Mouse (Mus musculus): ENCODE data around the gene Zfp93. TPM values are rescaled to one million over a fixed set of nuclear protein-coding genes. Genes with fewer than 3 reads are reported as not detected.

Zfp93 gene
- polyA plus RNA-seq, 1 experiment from 2014 or later: 6.5 TPM

GRCm38 (mm10) chr7:24280858-24281145, 10.6 kb downstream of the Zfp93 start:
- H3K27ac ChIP-seq (replicated peaks in 1 of 2; ENCODE audit: control insufficient read depth in 1 of 2, insufficient read depth in 1 of 2, low read depth in 2 of 2, low read length in 2 of 2): no peak overlapping the region
- no peaks in the 10 kb centered on the region for H3K4me1 ChIP-seq (ENCODE audit: control insufficient read depth in 2 of 2, insufficient read depth in 2 of 2, low read length in 2 of 2)
- H3K4me2 ChIP-seq (ENCODE audit: low read length): no peak overlapping the region
- no peak overlapping the region for H3K4me3 ChIP-seq (ENCODE audit: control insufficient read depth in 1 of 2, insufficient read depth in 1 of 2, low read depth in 1 of 2, low read length in 2 of 2)
- H3K9ac ChIP-seq (ENCODE audit: low read length): no peak overlapping the region
- ATAC-seq (ENCODE audit: insufficient number of reproducible peaks, insufficient read depth, low FRiP score, low read depth): no peak
- peaks cover 4% of the 10 kb centered on the region; the same call in 1 of the 2 replicates for H3K36me3 ChIP-seq (ENCODE audit: control insufficient read depth, insufficient read depth, low read length)
- WGBS: 46% methylated on average over 4 of the region's 4 CpGs
- H3K27me3 ChIP-seq (ENCODE audit: control insufficient read depth, insufficient read depth, low read length): no peaks in the 10 kb centered on the region
- 0 out of 2 replicates have a peak, but pooled peaks cover 3% of the 10 kb centered on the region for H3K9me3 ChIP-seq (ENCODE audit: control insufficient read depth, low read length)

GRCm38 (mm10) chr7:24286090-24286489, 15.9 kb downstream of the Zfp93 start:
- no peak for ATAC-seq (ENCODE audit: insufficient number of reproducible peaks, insufficient read depth, low FRiP score, low read depth)
- H3K27me3 ChIP-seq (ENCODE audit: control insufficient read depth, insufficient read depth, low read length): no peaks in the 10 kb centered on the region
- H3K9ac ChIP-seq (ENCODE audit: low read length): no peak overlapping the region
- no peak overlapping the region for H3K4me3 ChIP-seq (ENCODE audit: control insufficient read depth in 1 of 2, insufficient read depth in 1 of 2, low read depth in 1 of 2, low read length in 2 of 2)
- 54% methylated on average over 4 of the region's 4 CpGs for WGBS
- 0 out of 2 replicates have a peak, but pooled peaks cover 3% of the 10 kb centered on the region for H3K9me3 ChIP-seq (ENCODE audit: control insufficient read depth, low read length)
- H3K36me3 ChIP-seq (ENCODE audit: control insufficient read depth, insufficient read depth, low read length): peaks cover 16% of the 10 kb centered on the region
- H3K4me1 ChIP-seq (ENCODE audit: control insufficient read depth in 2 of 2, insufficient read depth in 2 of 2, low read length in 2 of 2): no peaks in the 10 kb centered on the region
- H3K27ac ChIP-seq (replicated peaks in 1 of 2; ENCODE audit: control insufficient read depth in 1 of 2, insufficient read depth in 1 of 2, low read depth in 2 of 2, low read length in 2 of 2): no peak overlapping the region
- H3K4me2 ChIP-seq (ENCODE audit: low read length): no peak overlapping the region

GRCm38 (mm10) chr7:24286916-24287315, 16.7 kb downstream of the Zfp93 start:
- Histone ChIP-seq H3K9me3 (ENCODE audit: control insufficient read depth, low read length) (0 out of 2 replicates have a peak, but pooled peaks cover 3% of the 10 kb centered on the region), H3K4me1 (ENCODE audit: control insufficient read depth in 2 of 2, insufficient read depth in 2 of 2, low read length in 2 of 2) (no peaks in the 10 kb centered on the region), H3K4me2 (ENCODE audit: low read length) (no peak overlapping the region), H3K27ac (replicated peaks in 1 of 2; ENCODE audit: control insufficient read depth in 1 of 2, insufficient read depth in 1 of 2, low read depth in 2 of 2, low read length in 2 of 2) (no peak overlapping the region), H3K27me3 (ENCODE audit: control insufficient read depth, insufficient read depth, low read length) (no peaks in the 10 kb centered on the region), H3K9ac (ENCODE audit: low read length) (no peak overlapping the region), H3K4me3 (ENCODE audit: control insufficient read depth in 1 of 2, insufficient read depth in 1 of 2, low read depth in 1 of 2, low read length in 2 of 2) (no peak overlapping the region), H3K36me3 (ENCODE audit: control insufficient read depth, insufficient read depth, low read length) (peaks cover 24% of the 10 kb centered on the region)
- 71% methylated on average over 4 of the region's 4 CpGs for WGBS
- ATAC-seq (ENCODE audit: insufficient number of reproducible peaks, insufficient read depth, low FRiP score, low read depth): no peak

- H3K27ac ChIP-seq (replicated peaks in 1 of 2; ENCODE audit: control insufficient read depth in 1 of 2, insufficient read depth in 1 of 2, low read depth in 2 of 2, low read length in 2 of 2): no peak overlapping the region
- 81% methylated on average over 5 of the region's 5 CpGs for WGBS
- no peak overlapping the region for H3K4me2 ChIP-seq (ENCODE audit: low read length)
- H3K9me3 ChIP-seq (ENCODE audit: control insufficient read depth, low read length): 0 out of 2 replicates have a peak, but pooled peaks cover 3% of the 10 kb centered on the region
- ATAC-seq (ENCODE audit: insufficient number of reproducible peaks, insufficient read depth, low FRiP score, low read depth): no peak
- no peak overlapping the region for H3K4me3 ChIP-seq (ENCODE audit: control insufficient read depth in 1 of 2, insufficient read depth in 1 of 2, low read depth in 1 of 2, low read length in 2 of 2)
- no peaks in the 10 kb centered on the region for H3K27me3 ChIP-seq (ENCODE audit: control insufficient read depth, insufficient read depth, low read length)
- no peaks in the 10 kb centered on the region for H3K4me1 ChIP-seq (ENCODE audit: control insufficient read depth in 2 of 2, insufficient read depth in 2 of 2, low read length in 2 of 2)
- no peak overlapping the region for H3K9ac ChIP-seq (ENCODE audit: low read length)
- H3K36me3 ChIP-seq (ENCODE audit: control insufficient read depth, insufficient read depth, low read length): peaks cover 31% of the 10 kb centered on the region
Measured at GRCm38 (mm10) chr7:24287670-24288069, 17.4 kb downstream of the Zfp93 start.

- ATAC-seq (ENCODE audit: insufficient number of reproducible peaks, insufficient read depth, low FRiP score, low read depth): no peak
- H3K27me3 ChIP-seq (ENCODE audit: control insufficient read depth, insufficient read depth, low read length): no peaks in the 10 kb centered on the region
- no peaks in the 10 kb centered on the region for H3K9me3 ChIP-seq (ENCODE audit: control insufficient read depth, low read length)
- H3K27ac ChIP-seq (replicated peaks in 1 of 2; ENCODE audit: control insufficient read depth in 1 of 2, insufficient read depth in 1 of 2, low read depth in 2 of 2, low read length in 2 of 2): no peak overlapping the region
- H3K4me3 ChIP-seq (ENCODE audit: control insufficient read depth in 1 of 2, insufficient read depth in 1 of 2, low read depth in 1 of 2, low read length in 2 of 2): no peak overlapping the region
- H3K4me1 ChIP-seq (ENCODE audit: control insufficient read depth in 2 of 2, insufficient read depth in 2 of 2, low read length in 2 of 2): no peaks in the 10 kb centered on the region
- H3K36me3 ChIP-seq (ENCODE audit: control insufficient read depth, insufficient read depth, low read length): peaks cover 40% of the 10 kb centered on the region
- H3K9ac ChIP-seq (ENCODE audit: low read length): no peak overlapping the region
- H3K4me2 ChIP-seq (ENCODE audit: low read length): no peak overlapping the region
- 83% methylated on average over 6 of the region's 6 CpGs for WGBS
Measured at GRCm38 (mm10) chr7:24288512-24288911, 18.3 kb downstream of the Zfp93 start.

- Histone ChIP-seq H3K27me3 (ENCODE audit: control insufficient read depth, insufficient read depth, low read length) (no peaks in the 10 kb centered on the region), H3K4me3 (ENCODE audit: control insufficient read depth in 1 of 2, insufficient read depth in 1 of 2, low read depth in 1 of 2, low read length in 2 of 2) (no peak overlapping the region), H3K4me2 (ENCODE audit: low read length) (no peak overlapping the region), H3K9me3 (ENCODE audit: control insufficient read depth, low read length) (no peaks in the 10 kb centered on the region), H3K36me3 (ENCODE audit: control insufficient read depth, insufficient read depth, low read length) (peaks cover 57% of the 10 kb centered on the region), H3K27ac (replicated peaks in 1 of 2; ENCODE audit: control insufficient read depth in 1 of 2, insufficient read depth in 1 of 2, low read depth in 2 of 2, low read length in 2 of 2) (no peak overlapping the region), H3K9ac (ENCODE audit: low read length) (no peak overlapping the region), H3K4me1 (ENCODE audit: control insufficient read depth in 2 of 2, insufficient read depth in 2 of 2, low read length in 2 of 2) (no peaks in the 10 kb centered on the region)
- no peak for ATAC-seq (ENCODE audit: insufficient number of reproducible peaks, insufficient read depth, low FRiP score, low read depth)
- WGBS: 92% methylated on average over 4 of the region's 4 CpGs
Measured at GRCm38 (mm10) chr7:24290106-24290693, 20.0 kb downstream of the Zfp93 start.

GRCm38 (mm10) chr7:24291387-24292090, 21.3 kb downstream of the Zfp93 start:
- 85% methylated on average over 27 of the region's 27 CpGs for WGBS
- H3K9ac ChIP-seq (ENCODE audit: low read length): no peak overlapping the region
- H3K4me1 ChIP-seq (ENCODE audit: control insufficient read depth in 2 of 2, insufficient read depth in 2 of 2, low read length in 2 of 2): no peaks in the 10 kb centered on the region
- no peaks in the 10 kb centered on the region for H3K27me3 ChIP-seq (ENCODE audit: control insufficient read depth, insufficient read depth, low read length)
- no peak overlapping the region for H3K4me3 ChIP-seq (ENCODE audit: control insufficient read depth in 1 of 2, insufficient read depth in 1 of 2, low read depth in 1 of 2, low read length in 2 of 2)
- no peak for ATAC-seq (ENCODE audit: insufficient number of reproducible peaks, insufficient read depth, low FRiP score, low read depth)
- H3K27ac ChIP-seq (replicated peaks in 1 of 2; ENCODE audit: control insufficient read depth in 1 of 2, insufficient read depth in 1 of 2, low read depth in 2 of 2, low read length in 2 of 2): no peak overlapping the region
- H3K4me2 ChIP-seq (ENCODE audit: low read length): no peak overlapping the region
- no peaks in the 10 kb centered on the region for H3K9me3 ChIP-seq (ENCODE audit: control insufficient read depth, low read length)
- peaks cover 70% of the 10 kb centered on the region for H3K36me3 ChIP-seq (ENCODE audit: control insufficient read depth, insufficient read depth, low read length)
